Mouse (Mus musculus): ENCODE data around the gene Ear1. TPM values are rescaled to one million over a fixed set of nuclear protein-coding genes. Genes with fewer than 3 reads are reported as not detected.

Ear1 gene
- not detected for polyA plus RNA-seq (2017; shearing (Covaris generic))

GRCm38 (mm10) chr14:43875417-43875816 is at the start of gene Ear1:
TSS of gene Ear1 (minus strand) at chr14:43875517.

GRCm38 (mm10) chr14:43924688-43925403 is 49.5 kb upstream of the Ear1 start, which contains the start of gene Gm8113:
TSS of gene Gm8113 (plus strand) at chr14:43925390.

GRCm38 (mm10) chr14:43923459-43923858 is 48.1 kb upstream of the Ear1 start, which contains the start of gene Ear10:
TSS of gene Ear10 (minus strand) at chr14:43923559.

GRCm38 (mm10) chr14:43784645-43785044 is 90.7 kb downstream of the Ear1 start, which contains the start of gene Gm8180:
TSS of gene Gm8180 (minus strand) at chr14:43784745.

Other genes starting within 250 kb of the Ear1 start
- not detected for gene Gm8165, start 198.3 kb downstream of the Ear1 start, polyA plus RNA-seq (2017; shearing (Covaris generic))
- not detected for gene Gm7324, start 177.7 kb downstream of the Ear1 start, polyA plus RNA-seq (2017; shearing (Covaris generic))
- gene Gm16506, start 148.0 kb downstream of the Ear1 start, polyA plus RNA-seq (2017; shearing (Covaris generic)), result not detected
- gene Gm6526, start 127.7 kb downstream of the Ear1 start, polyA plus RNA-seq (2017; shearing (Covaris generic)), result not detected
- not detected for gene Gm8180, start 90.8 kb downstream of the Ear1 start, polyA plus RNA-seq (2017; shearing (Covaris generic))
- not detected for gene Ear10, start 48.0 kb upstream of the Ear1 start, polyA plus RNA-seq (2017; shearing (Covaris generic))
- 0.19 TPM for gene Gm8113, start 49.9 kb upstream of the Ear1 start, polyA plus RNA-seq (2017; shearing (Covaris generic))
- gene Ang5, start 81.6 kb upstream of the Ear1 start, polyA plus RNA-seq (2017; shearing (Covaris generic)), result not detected
- not detected for gene Ang6, start 126.8 kb upstream of the Ear1 start, polyA plus RNA-seq (2017; shearing (Covaris generic))
- not detected for gene Ear2, start 227.1 kb upstream of the Ear1 start, polyA plus RNA-seq (2017; shearing (Covaris generic))
- gene Gm3327, start 248.3 kb upstream of the Ear1 start, polyA plus RNA-seq (2017; shearing (Covaris generic)), result not detected